Mouse (Mus musculus): ENCODE results near the gene Gnptg. TPM values are rescaled to one million over a fixed set of nuclear protein-coding genes. Genes with fewer than 3 reads are reported as not detected.

Gene Gnptg
- polyA plus RNA-seq, 2 experiments = 11.2 to 15.6 TPM

DNA sequence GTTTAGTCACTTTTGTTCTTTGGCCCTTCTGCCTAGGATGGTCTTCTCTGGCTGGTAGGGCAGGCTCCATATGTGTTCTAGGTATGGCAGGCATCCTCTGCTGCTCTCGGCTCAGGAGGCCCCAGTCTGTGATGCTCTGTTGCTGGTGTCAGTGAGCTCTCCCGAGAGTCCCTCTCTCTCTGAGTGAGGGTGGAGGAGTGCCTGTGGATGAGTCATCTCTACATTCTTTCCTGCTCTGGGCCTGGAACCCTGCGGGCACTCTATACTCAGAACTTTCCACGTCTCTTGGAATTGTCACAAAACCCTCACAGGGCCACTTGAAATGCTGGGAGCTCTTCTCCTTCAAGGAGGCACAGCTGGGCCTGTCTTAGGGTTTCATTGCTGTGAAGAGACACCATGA is 28.2 kb downstream of the Gnptg start:
- no peak overlapping the region for H3K4me3 ChIP-seq (ENCODE audit: insufficient read depth in 1 of 2, low read depth in 2 of 2, low read length in 2 of 2)
- ATAC-seq (ENCODE audit: insufficient read depth) (no peak), DNase-seq (ENCODE audit: low read depth in 3 of 3, low spot score in 3 of 3) (no peak)
- H3K4me1 ChIP-seq (replicated peaks; ENCODE audit: control insufficient read depth in 2 of 2, insufficient read depth in 2 of 2, low read length in 1 of 2) = no peaks in the 10 kb centered on the region
- H3K9me3 ChIP-seq (ENCODE audit: control insufficient read depth, low read length) = no peaks in the 10 kb centered on the region
- H3K27ac ChIP-seq = no peak overlapping the region
- 70% methylated on average over 4 of the region's 4 CpGs for WGBS (ENCODE audit: insufficient replicate concordance)
- TF ChIP-seq CTCF (IDR thresholded peaks at IDR 0.05; ENCODE audit: low read depth) = no peak
- no peak for TF ChIP-seq EP300 (IDR thresholded peaks at IDR 0.05; ENCODE audit: low read depth)
- no peak overlapping the region for H3K9ac ChIP-seq (replicated peaks)
- H3K27me3 ChIP-seq (ENCODE audit: control insufficient read depth, insufficient read depth, low read length) = no peaks in the 10 kb centered on the region
- H3K36me3 ChIP-seq (replicated peaks; ENCODE audit: control insufficient read depth, insufficient read depth, low read depth) = peaks cover 3% of the 10 kb centered on the region
- no peak overlapping the region for H3K4me2 ChIP-seq (ENCODE audit: low read depth)

DNA sequence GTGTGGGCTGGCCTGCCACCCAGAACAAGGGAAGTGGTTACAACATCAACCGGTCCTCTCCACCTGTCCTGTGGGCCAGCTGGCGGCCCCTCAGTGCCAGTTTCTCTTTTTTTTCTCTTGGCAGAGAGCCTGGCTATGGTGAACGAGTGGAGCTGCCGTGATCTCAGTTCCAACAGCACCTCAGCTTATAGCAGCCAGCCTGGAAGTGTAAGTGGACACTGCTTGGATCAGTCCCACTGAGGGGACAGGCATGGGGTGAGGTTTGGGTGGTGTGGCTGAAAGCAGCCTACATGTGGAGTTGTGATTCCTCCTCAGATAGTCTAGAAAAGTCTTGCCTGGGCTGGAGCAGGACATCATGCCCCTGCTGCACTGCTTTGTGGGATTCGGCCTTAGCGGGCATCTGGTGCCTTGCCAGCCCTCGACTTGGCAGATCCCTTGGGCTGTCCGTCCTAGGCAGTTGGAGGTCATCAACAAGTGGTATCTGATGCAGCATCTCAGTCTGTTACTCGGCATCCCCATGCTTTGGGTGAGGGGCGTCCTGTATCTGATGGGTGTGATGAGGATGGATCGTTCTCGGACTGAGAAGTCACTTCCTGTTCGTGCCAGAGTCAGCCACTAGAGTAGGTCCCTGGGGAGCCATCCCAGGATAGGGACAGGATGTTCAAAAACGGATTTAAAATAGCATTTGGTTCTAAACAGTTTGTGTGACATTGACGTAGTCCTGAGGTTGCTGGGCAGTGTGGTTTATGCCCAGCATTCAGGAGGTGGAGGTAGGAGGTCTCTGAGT is 29.1 kb downstream of the Gnptg start:
- no peaks in the 10 kb centered on the region for H3K9me3 ChIP-seq (ENCODE audit: control insufficient read depth, low read length)
- no peaks in the 10 kb centered on the region for H3K27me3 ChIP-seq (ENCODE audit: control insufficient read depth, insufficient read depth, low read length)
- H3K4me3 ChIP-seq (ENCODE audit: insufficient read depth in 1 of 2, low read depth in 2 of 2, low read length in 2 of 2) = no peak overlapping the region
- ATAC-seq (ENCODE audit: insufficient read depth) = no peak
- no peak overlapping the region for H3K27ac ChIP-seq
- no peak for DNase-seq (ENCODE audit: low read depth in 3 of 3, low spot score in 3 of 3)
- H3K9ac ChIP-seq (replicated peaks) = no peak overlapping the region
- H3K4me2 ChIP-seq (ENCODE audit: low read depth) = no peak overlapping the region
- no peaks in the 10 kb centered on the region for H3K4me1 ChIP-seq (replicated peaks; ENCODE audit: control insufficient read depth in 2 of 2, insufficient read depth in 2 of 2, low read length in 1 of 2)
- 70% methylated on average over 15 of the region's 15 CpGs for WGBS (ENCODE audit: insufficient replicate concordance)
- peaks cover 3% of the 10 kb centered on the region for H3K36me3 ChIP-seq (replicated peaks; ENCODE audit: control insufficient read depth, insufficient read depth, low read depth)
- no peak for TF ChIP-seq EP300 (IDR thresholded peaks at IDR 0.05; ENCODE audit: low read depth)
- no peak for TF ChIP-seq CTCF (IDR thresholded peaks at IDR 0.05; ENCODE audit: low read depth)

DNA sequence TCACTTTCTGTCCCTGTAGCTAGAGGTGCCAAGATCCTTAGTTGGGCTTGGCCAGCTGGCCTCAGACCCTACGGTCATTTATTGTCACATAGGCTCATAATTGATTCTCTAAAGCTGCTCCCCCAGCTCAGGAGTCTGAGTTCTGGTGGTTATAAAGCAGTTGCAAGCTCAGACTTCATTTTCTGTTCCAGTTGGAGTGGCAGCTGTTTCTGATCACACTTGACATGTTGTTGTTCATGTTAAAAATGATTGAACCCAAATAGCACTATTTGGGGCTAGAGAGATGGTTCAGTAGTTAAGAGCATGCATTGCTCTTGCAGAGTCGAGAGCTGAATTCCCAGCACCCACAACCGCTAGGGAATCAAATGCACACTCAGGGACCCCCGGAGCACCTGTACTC is 29.9 kb downstream of the Gnptg start:
- Histone ChIP-seq H3K36me3 (replicated peaks; ENCODE audit: control insufficient read depth, insufficient read depth, low read depth) (peaks cover 3% of the 10 kb centered on the region), H3K27ac (no peak overlapping the region), H3K4me2 (ENCODE audit: low read depth) (no peak overlapping the region), H3K9me3 (ENCODE audit: control insufficient read depth, low read length) (no peaks in the 10 kb centered on the region), H3K9ac (replicated peaks) (no peak overlapping the region), H3K4me1 (replicated peaks; ENCODE audit: control insufficient read depth in 2 of 2, insufficient read depth in 2 of 2, low read length in 1 of 2) (no peaks in the 10 kb centered on the region), H3K27me3 (ENCODE audit: control insufficient read depth, insufficient read depth, low read length) (no peaks in the 10 kb centered on the region), H3K4me3 (ENCODE audit: insufficient read depth in 1 of 2, low read depth in 2 of 2, low read length in 2 of 2) (no peak overlapping the region)
- 82% methylated on average over 4 of the region's 4 CpGs for WGBS (ENCODE audit: insufficient replicate concordance)
- DNase-seq (ENCODE audit: low read depth in 3 of 3, low spot score in 3 of 3) (no peak), ATAC-seq (ENCODE audit: insufficient read depth) (no peak)
- TF ChIP-seq EP300 (IDR thresholded peaks at IDR 0.05; ENCODE audit: low read depth) (no peak), CTCF (IDR thresholded peaks at IDR 0.05; ENCODE audit: low read depth) (no peak)

GRCm38 (mm10) chr17:25202401-25202800 is 37.5 kb downstream of the Gnptg start:
- ATAC-seq (ENCODE audit: insufficient read depth) (no peak), DNase-seq (ENCODE audit: low read depth in 3 of 3, low spot score in 3 of 3) (no peak)
- Histone ChIP-seq H3K27me3 (ENCODE audit: control insufficient read depth, insufficient read depth, low read length) (no peaks in the 10 kb centered on the region), H3K4me1 (replicated peaks; ENCODE audit: control insufficient read depth in 2 of 2, insufficient read depth in 2 of 2, low read length in 1 of 2) (no peaks in the 10 kb centered on the region), H3K27ac (no peak overlapping the region), H3K4me2 (ENCODE audit: low read depth) (no peak overlapping the region), H3K9ac (replicated peaks) (no peak overlapping the region), H3K36me3 (replicated peaks; ENCODE audit: control insufficient read depth, insufficient read depth, low read depth) (peaks cover 5% of the 10 kb centered on the region), H3K4me3 (ENCODE audit: insufficient read depth in 1 of 2, low read depth in 2 of 2, low read length in 2 of 2) (no peak overlapping the region), H3K9me3 (ENCODE audit: control insufficient read depth, low read length) (no peaks in the 10 kb centered on the region)
- 80% methylated on average over 4 of the region's 4 CpGs for WGBS (ENCODE audit: insufficient replicate concordance)
- TF ChIP-seq CTCF (IDR thresholded peaks at IDR 0.05; ENCODE audit: low read depth) (no peak), EP300 (IDR thresholded peaks at IDR 0.05; ENCODE audit: low read depth) (no peak)

DNA sequence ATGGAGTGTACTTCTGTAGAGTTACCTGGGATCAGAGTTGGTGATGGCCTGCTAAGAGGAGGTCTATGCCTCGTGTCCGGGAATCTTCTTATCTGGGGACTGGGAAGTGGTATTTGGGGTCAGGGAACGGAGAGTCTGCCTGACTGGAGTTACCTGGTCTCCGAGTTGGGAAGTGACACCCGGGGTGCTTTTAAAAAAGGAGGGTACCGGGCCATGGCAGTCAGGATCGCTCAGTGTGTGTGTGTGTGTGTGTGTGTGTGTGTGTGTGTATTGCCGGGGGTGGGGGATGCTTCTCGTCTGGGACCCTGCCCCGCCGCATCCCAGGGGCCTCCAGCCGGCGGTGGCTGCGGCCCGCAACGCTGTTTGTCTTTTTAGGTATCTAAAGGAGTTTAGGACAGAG is 50.8 kb downstream of the Gnptg start:
- peak overlapping the region; percentile 94 for H3K4me2 ChIP-seq (ENCODE audit: low read depth)
- peak overlapping the region; percentile 88 to 92 for H3K4me3 ChIP-seq (ENCODE audit: insufficient read depth in 1 of 2, low read depth in 2 of 2, low read length in 2 of 2)
- 14% methylated on average over 16 of the region's 16 CpGs for WGBS (ENCODE audit: insufficient replicate concordance)
- no peaks in the 10 kb centered on the region for H3K27me3 ChIP-seq (ENCODE audit: control insufficient read depth, insufficient read depth, low read length)
- ATAC-seq (ENCODE audit: insufficient read depth) = no peak
- no peak overlapping the region for H3K27ac ChIP-seq
- H3K9ac ChIP-seq (replicated peaks) = peak overlapping the region; percentile 87
- no peak for DNase-seq (ENCODE audit: low read depth in 3 of 3, low spot score in 3 of 3)
- H3K9me3 ChIP-seq (ENCODE audit: control insufficient read depth, low read length) = no peaks in the 10 kb centered on the region
- TF ChIP-seq CTCF (IDR thresholded peaks at IDR 0.05; ENCODE audit: low read depth) = no peak
- TF ChIP-seq EP300 (IDR thresholded peaks at IDR 0.05; ENCODE audit: low read depth) = no peak
- no peaks in the 10 kb centered on the region for H3K36me3 ChIP-seq (replicated peaks; ENCODE audit: control insufficient read depth, insufficient read depth, low read depth)
- H3K4me1 ChIP-seq (replicated peaks; ENCODE audit: control insufficient read depth in 2 of 2, insufficient read depth in 2 of 2, low read length in 1 of 2) = peaks cover 7 to 11% of the 10 kb centered on the region in 2 experiments
